Mouse (Mus musculus) heart, adult 2 months (tissue): Measurements from ENCODE around the gene Srsf12. TPM values are rescaled to one million over a fixed set of nuclear protein-coding genes. Genes with fewer than 3 reads are reported as not detected.

Experiments
- DNase-seq, 2 experiments: peaks; one replicate each; pipeline ENCODE4 v3.0.0; 2021
- H3K27ac ChIP-seq: fragments of 200-600 bp; 2 replicates; pipeline ENCODE4 v1.8.1; 2022
- H3K27me3 ChIP-seq: fragments of 200-500 bp; 2 replicates; pipeline ENCODE4 v1.6.1; 2012; ENCODE audit warnings: mild to moderate bottlenecking, low read length, inconsistent platforms, mixed read lengths; ENCODE audit not compliant: control insufficient read depth, insufficient read depth
- H3K36me3 ChIP-seq: fragments of 200-500 bp; 2 replicates; pipeline ENCODE4 v1.6.1; 2012; ENCODE audit warnings: low read length, inconsistent platforms; ENCODE audit not compliant: control insufficient read depth, insufficient read depth
- H3K4me1 ChIP-seq: fragments of 200-500 bp; 2 replicates; pipeline ENCODE4 v1.6.1; 2011; ENCODE audit warnings: low read length; ENCODE audit not compliant: control insufficient read depth, insufficient read depth
- H3K4me3 ChIP-seq: fragments of 200-600 bp; 2 replicates; pipeline ENCODE4 v1.8.1; 2022
- H3K79me2 ChIP-seq: fragments of 200-500 bp; replicated peaks from 2 replicates; pipeline ENCODE4 v1.6.1; 2012; ENCODE audit warnings: mild to moderate bottlenecking, inconsistent platforms, low read length, moderate library complexity, mixed read lengths; ENCODE audit not compliant: control insufficient read depth, insufficient read depth
- H3K9ac ChIP-seq: fragments of 200-500 bp; 2 replicates; pipeline ENCODE4 v1.6.1; 2012; ENCODE audit warnings: low read depth, mild to moderate bottlenecking, control low read depth, inconsistent platforms, low read length, mixed read lengths
- CTCF ChIP-seq: fragments of 200-600 bp; IDR thresholded peaks from 2 replicates; pipeline ENCODE4 v1.8.1; 2022; ENCODE audit warnings: antibody characterized with exemption, mild to moderate bottlenecking, moderate library complexity
- EP300 ChIP-seq: fragments of 200-500 bp; IDR thresholded peaks from 2 replicates; pipeline ENCODE4 v1.6.1; 2011; ENCODE audit warnings: low read depth, low read length, control low read depth; ENCODE audit not compliant: insufficient read depth
- POLR2A ChIP-seq: fragments of 200-500 bp; IDR thresholded peaks from 2 replicates; pipeline ENCODE4 v1.6.1; 2011; ENCODE audit warnings: mild to moderate bottlenecking, low read depth, low read length, control low read depth; ENCODE audit not compliant: insufficient read depth
- WGBS: fragments of 180-500 bp; shearing (Covaris S2); methylation state at CpG from one replicate; pipeline ENCODE4 v1.1.7; 2018; 5-methylcytosine and 5-hydroxymethylcytosine counted together
- intact Hi-C: fragments of 180-260 bp; cut with DNase I; formaldehyde crosslinking; loops from one replicate; pipeline ENCODE4 v1.15.1; 2025
- polyA plus RNA-seq: library from polyadenylated mRNA; depleted of rRNA; stranded (reverse); fragments of >200 nt; gene quantifications from 2 replicates; pipeline ENCODE4 v1.2.3, GENCODE M21; 2012
- total RNA-seq, 2 experiments: library from RNA; stranded (reverse); gene quantifications; 2 replicates each; pipeline ENCODE4 v1.2.3; 2021

Gene Srsf12
- total and polyA plus RNA-seq, 3 experiments, result not detected

DNA sequence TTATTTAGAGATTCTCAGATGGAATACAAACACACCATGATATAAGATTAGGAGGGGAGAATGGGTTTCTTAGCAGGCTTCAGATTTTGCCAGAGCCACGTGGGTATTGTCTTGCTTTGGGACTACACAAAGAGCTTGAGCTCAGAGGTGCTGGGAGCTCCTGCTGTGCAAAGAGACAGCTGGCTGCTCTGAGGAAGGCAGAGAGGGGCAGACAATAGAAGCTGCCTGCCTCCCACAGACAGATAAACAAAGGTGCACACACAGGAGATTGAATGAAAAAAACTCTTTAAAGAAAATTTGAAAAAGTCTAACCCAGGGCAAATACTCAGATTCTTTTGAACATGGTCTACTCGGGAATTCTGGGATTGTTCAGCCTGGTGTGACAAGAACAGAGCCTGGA is 10.7 kb upstream of the Srsf12 start:
- WGBS, result 29% methylated on average over 2 of the region's 2 CpGs

DNA sequence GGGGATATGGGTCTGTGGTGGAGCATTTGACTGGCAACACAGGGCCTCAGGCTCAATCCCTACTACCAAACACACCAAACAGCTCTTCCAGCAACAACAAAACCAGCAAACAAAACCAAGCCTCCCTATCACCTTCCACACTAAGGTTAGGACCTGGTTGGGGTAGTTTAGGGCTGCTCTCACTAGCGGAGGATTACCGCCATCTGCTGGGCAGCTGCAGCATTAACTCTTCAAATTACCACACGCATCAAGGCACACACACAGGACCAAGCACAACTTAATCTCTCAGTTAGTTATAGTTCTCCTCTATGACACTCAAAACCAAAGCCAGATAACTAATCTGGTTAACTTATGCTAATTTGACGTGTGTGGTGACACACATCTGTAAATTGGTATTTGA is 4.1 kb upstream of the Srsf12 start:
- no peak overlapping the region for H3K9ac ChIP-seq
- H3K27ac ChIP-seq, result no peak overlapping the region
- H3K4me3 ChIP-seq, result no peak overlapping the region
- TF ChIP-seq CTCF, result peak; percentile 81
- no peak for TF ChIP-seq POLR2A
- TF ChIP-seq EP300, result 0 out of 2 replicates have a peak, but pooled peaks have one; percentile 30
- WGBS, result 11% methylated on average over 4 of the region's 4 CpGs
- H3K4me1 ChIP-seq, result no peaks in the 10 kb centered on the region
- no peaks in the 10 kb centered on the region for H3K79me2 ChIP-seq
- intact Hi-C loops, result loop anchor here (2.0 to 5.0 kb wide), 2 partner anchors 57 to 80 kb away; no protein-coding TSS in a partner anchor
- H3K27me3 ChIP-seq, result peaks cover 3% of the 10 kb centered on the region; the same call in 1 of the 2 replicates
- H3K36me3 ChIP-seq, result no peaks in the 10 kb centered on the region
- peak; percentile 39 to 51 for DNase-seq

More for the DNA sequence above, 10.7 kb upstream of the Srsf12 start:
- intact Hi-C loops, result no loop called here
- Histone ChIP-seq H3K36me3 (no peaks in the 10 kb centered on the region), H3K27ac (no peak overlapping the region), H3K79me2 (no peaks in the 10 kb centered on the region), H3K4me1 (no peaks in the 10 kb centered on the region), H3K27me3 (no peaks in the 10 kb centered on the region), H3K4me3 (no peak overlapping the region), H3K9ac (no peak overlapping the region)
- TF ChIP-seq CTCF (no peak), POLR2A (no peak), EP300 (no peak)
- DNase-seq, result no peak

DNA sequence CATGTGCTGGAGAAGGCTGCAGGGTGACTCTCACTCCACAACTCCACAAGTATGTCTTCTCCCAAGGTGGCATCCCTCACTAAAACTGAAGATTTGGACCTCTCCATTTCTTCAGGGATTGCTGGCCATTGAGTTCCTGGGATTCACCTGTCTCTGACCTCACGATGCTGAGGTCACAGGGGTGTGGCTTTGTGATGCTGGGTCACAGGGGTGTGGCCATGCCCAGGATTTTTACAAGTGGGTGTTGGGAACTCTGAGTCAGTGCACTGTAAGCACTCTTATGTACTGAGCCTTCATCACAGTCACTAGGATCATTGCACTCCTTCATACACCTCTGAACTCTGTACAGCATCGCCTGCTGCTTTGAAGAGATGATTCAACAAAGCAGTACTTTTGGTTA is 1.2 kb upstream of the Srsf12 start:
- no peak for DNase-seq
- Histone ChIP-seq H3K9ac (no peak overlapping the region), H3K27ac (no peak overlapping the region), H3K27me3 (peaks cover 3% of the 10 kb centered on the region; the same call in 1 of the 2 replicates), H3K4me3 (no peak overlapping the region), H3K36me3 (no peaks in the 10 kb centered on the region), H3K79me2 (no peaks in the 10 kb centered on the region), H3K4me1 (no peaks in the 10 kb centered on the region)
- 80% methylated on average over 2 of the region's 2 CpGs for WGBS
- TF ChIP-seq CTCF, result no peak
- no peak for TF ChIP-seq POLR2A
- intact Hi-C loops, result loop anchor here (5.0 kb wide), 1 partner anchor 60 kb away; no protein-coding TSS in a partner anchor

DNA sequence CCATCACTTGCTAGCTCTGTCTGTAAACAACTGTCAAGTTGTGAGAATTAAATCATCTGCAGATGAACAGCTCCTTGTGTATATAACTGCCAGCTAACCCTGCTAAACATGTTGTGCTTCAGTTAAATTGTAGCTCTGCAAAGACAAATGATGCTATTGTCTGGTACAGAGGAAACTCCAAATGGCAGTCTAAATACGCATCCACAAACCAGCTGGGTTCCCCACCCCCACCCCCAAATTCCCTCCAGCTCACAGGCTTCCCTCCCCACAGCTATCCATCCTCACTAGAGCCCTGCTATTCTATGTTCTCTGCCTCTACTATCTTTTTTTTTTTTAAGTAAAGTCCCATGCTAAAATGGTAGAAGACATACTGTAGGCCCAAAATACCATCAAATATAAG is 13.1 kb downstream of the Srsf12 start:
- intact Hi-C loops, result no loop called here
- Histone ChIP-seq H3K27ac (no peak overlapping the region), H3K4me3 (no peak overlapping the region), H3K4me1 (no peaks in the 10 kb centered on the region), H3K36me3 (no peaks in the 10 kb centered on the region), H3K27me3 (peaks cover 1% of the 10 kb centered on the region; the same call in 1 of the 2 replicates), H3K79me2 (no peaks in the 10 kb centered on the region), H3K9ac (no peak overlapping the region)
- TF ChIP-seq CTCF (no peak), EP300 (no peak), POLR2A (no peak)
- DNase-seq, result no peak
- WGBS, result 73% methylated on average over 1 of the region's 1 CpGs

DNA sequence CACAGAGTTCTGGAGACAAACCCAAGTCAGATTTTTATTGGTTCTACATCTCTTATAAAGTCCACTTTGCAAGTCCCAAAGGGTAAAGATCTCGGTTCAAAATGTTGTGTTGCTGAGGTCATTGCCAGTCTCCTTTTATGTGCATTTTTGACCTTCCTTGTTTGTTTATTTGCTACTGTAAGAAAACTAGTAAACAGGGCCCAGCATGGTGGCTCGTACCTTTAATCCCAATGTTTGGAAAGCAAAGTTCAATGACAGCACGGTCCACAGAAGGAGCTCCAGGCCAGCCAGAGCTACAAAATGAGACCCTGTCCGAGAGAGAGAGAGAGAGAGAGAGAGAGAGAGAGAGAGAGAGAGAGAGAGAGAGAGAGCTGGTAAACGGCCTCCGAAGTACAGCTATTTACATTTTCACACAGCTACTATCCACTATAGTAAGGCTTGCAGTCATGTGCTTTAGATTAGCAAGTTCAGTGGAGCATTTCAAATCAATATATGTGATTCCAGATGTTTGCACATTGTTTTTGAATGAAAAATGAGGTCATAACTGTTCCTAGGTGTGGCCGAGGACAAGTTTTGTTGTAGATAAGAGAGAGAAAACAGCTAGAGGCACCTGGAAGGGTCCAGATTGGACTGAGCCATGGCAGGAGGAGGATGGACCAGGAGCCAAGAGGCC is 15.3 kb downstream of the Srsf12 start:
- H3K27me3 ChIP-seq, result peaks cover 1% of the 10 kb centered on the region; the same call in 1 of the 2 replicates
- H3K9ac ChIP-seq, result no peak overlapping the region
- no peaks in the 10 kb centered on the region for H3K79me2 ChIP-seq
- intact Hi-C loops, result no loop called here
- no peaks in the 10 kb centered on the region for H3K4me1 ChIP-seq
- H3K27ac ChIP-seq, result no peak overlapping the region
- whole genome bisulfite sequencing, result 68% methylated on average over 7 of the region's 7 CpGs
- no peaks in the 10 kb centered on the region for H3K36me3 ChIP-seq
- no peak overlapping the region for H3K4me3 ChIP-seq
- DNase-seq, result no peak
- no peak for TF ChIP-seq CTCF
- TF ChIP-seq POLR2A, result no peak
- TF ChIP-seq EP300, result no peak

DNA sequence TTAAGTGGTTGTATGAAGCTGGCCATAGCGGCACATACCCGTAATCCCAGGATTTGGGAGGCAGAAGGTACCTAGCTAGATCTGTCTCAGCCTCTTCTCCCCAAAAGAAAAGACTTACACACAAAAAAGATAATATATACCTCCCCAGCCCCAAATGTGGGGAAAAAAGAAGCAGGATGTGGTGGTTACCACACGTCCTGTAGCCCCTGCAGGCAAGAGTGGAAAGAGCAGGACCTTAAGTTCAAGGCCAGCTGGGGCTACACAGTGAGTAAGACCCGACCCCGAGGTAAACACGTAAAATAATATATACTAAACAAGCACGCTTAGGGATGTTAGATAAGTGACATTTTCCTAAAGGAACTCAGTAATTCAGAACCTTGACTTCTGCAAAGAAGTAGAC is 18.4 kb downstream of the Srsf12 start:
- Histone ChIP-seq H3K9ac (no peak overlapping the region), H3K36me3 (no peaks in the 10 kb centered on the region), H3K4me1 (no peaks in the 10 kb centered on the region), H3K27me3 (peaks cover 1% of the 10 kb centered on the region; the same call in 1 of the 2 replicates), H3K79me2 (no peaks in the 10 kb centered on the region), H3K27ac (no peak overlapping the region), H3K4me3 (no peak overlapping the region)
- WGBS, result 83% methylated on average over 7 of the region's 7 CpGs
- intact Hi-C loops, result no loop called here
- no peak for DNase-seq
- TF ChIP-seq EP300, result no peak
- no peak for TF ChIP-seq POLR2A
- TF ChIP-seq CTCF, result no peak
